Mouse (Mus musculus) liver, embryonic 12.5 days (tissue): Measurements from ENCODE around the gene Fhl3. TPM values are rescaled to one million over a fixed set of nuclear protein-coding genes. Genes with fewer than 3 reads are reported as not detected.

ENCODE experiments used
- ATAC-seq: fragments of 200-750 bp; cut with Nextera tagmentation; 2 replicates; pipeline ENCODE4 v1.8.0; 2017; ENCODE audit warnings: moderate number of reproducible peaks, mild to moderate bottlenecking, moderate library complexity
- H3K27ac ChIP-seq: fragments of 300-500 bp; sonication (generic); 2 replicates; pipeline ENCODE4 v1.5.1; 2016; ENCODE audit warnings: mild to moderate bottlenecking
- H3K27me3 ChIP-seq: fragments of 300-500 bp; sonication (generic); replicated peaks from 2 replicates; pipeline ENCODE4 v1.6.1; 2016; ENCODE audit warnings: mild to moderate bottlenecking, moderate library complexity
- H3K36me3 ChIP-seq: fragments of 300-500 bp; sonication (generic); 2 replicates; pipeline ENCODE4 v1.6.1; 2016; ENCODE audit warnings: mild to moderate bottlenecking, moderate library complexity
- H3K4me1 ChIP-seq: fragments of 300-500 bp; sonication (generic); 2 replicates; pipeline ENCODE4 v1.6.1; 2016
- H3K4me2 ChIP-seq: fragments of 300-500 bp; sonication (generic); 2 replicates; pipeline ENCODE4 v1.6.1; 2016; ENCODE audit warnings: mild to moderate bottlenecking, moderate library complexity
- H3K4me3 ChIP-seq: fragments of 300-500 bp; sonication (generic); 2 replicates; pipeline ENCODE4 v1.5.1; 2016; ENCODE audit warnings: mild to moderate bottlenecking, moderate library complexity
- H3K9ac ChIP-seq: fragments of 300-500 bp; sonication (generic); 2 replicates; pipeline ENCODE4 v1.6.1; 2016; ENCODE audit warnings: mild to moderate bottlenecking, moderate library complexity
- H3K9me3 ChIP-seq: fragments of 300-500 bp; sonication (generic); replicated peaks from 2 replicates; pipeline ENCODE4 v1.6.1; 2016; ENCODE audit warnings: mild to moderate bottlenecking, moderate library complexity
- WGBS: fragments of 180-500 bp; shearing (Covaris S2); methylation state at CpG from one replicate; pipeline ENCODE4 v1.1.7; 2016; ENCODE audit not compliant: insufficient replicate concordance; 5-methylcytosine and 5-hydroxymethylcytosine counted together
- polyA plus RNA-seq: library from polyadenylated mRNA; unstranded; fragments of >200 nt; fragmentation: Nextera tagmentation; extraction: Ambion mirVana; gene quantifications from 2 replicates; pipeline ENCODE4 v1.2.1, GENCODE M21; 2016

The Fhl3 gene
- polyA plus RNA-seq, 1 experiment from 2014 or later: 3.5 TPM

DNA sequence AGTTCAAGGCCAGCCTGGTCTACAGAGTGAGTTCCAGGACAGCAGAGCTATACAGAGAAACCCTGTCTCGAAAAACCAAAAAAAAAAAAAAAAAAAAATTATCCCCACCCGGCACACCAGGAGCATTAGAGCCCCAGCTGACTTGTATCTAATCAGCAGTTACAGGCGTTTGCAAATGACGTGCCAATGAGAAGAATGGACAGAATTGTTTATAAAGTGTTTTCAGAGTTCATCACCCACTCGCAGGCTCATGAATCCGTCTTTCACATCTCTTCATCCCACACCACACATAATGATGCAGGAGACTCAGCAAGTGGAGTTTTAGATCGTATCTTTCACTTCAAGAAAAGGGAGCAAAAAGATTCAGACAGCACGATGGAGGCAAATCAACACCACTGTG, 15.0 kb upstream of the Fhl3 start:
- ATAC-seq: no peak
- no peaks in the 10 kb centered on the region for H3K27me3 ChIP-seq
- peaks cover 83% of the 10 kb centered on the region for H3K36me3 ChIP-seq
- WGBS: 61% methylated on average over 8 of the region's 8 CpGs
- H3K9ac ChIP-seq: no peak overlapping the region
- no peak overlapping the region for H3K4me3 ChIP-seq
- 0 out of 2 replicates have a peak overlapping the region, but pooled peaks have one; percentile 1 for H3K27ac ChIP-seq
- no peaks in the 10 kb centered on the region for H3K9me3 ChIP-seq
- H3K4me2 ChIP-seq: no peak overlapping the region
- peaks cover 17% of the 10 kb centered on the region for H3K4me1 ChIP-seq

GRCm38 (mm10) chr4:124685897-124686402, 14.6 kb upstream of the Fhl3 start:
- no peaks in the 10 kb centered on the region for H3K27me3 ChIP-seq
- no peak overlapping the region for H3K9ac ChIP-seq
- no peaks in the 10 kb centered on the region for H3K9me3 ChIP-seq
- H3K4me2 ChIP-seq: no peak overlapping the region
- 0 out of 2 replicates have a peak overlapping the region, but pooled peaks have one; percentile 1 for H3K27ac ChIP-seq
- no peak for ATAC-seq
- peaks cover 22% of the 10 kb centered on the region for H3K4me1 ChIP-seq
- WGBS: 74% methylated on average over 8 of the region's 8 CpGs
- H3K36me3 ChIP-seq: peaks cover 82% of the 10 kb centered on the region
- no peak overlapping the region for H3K4me3 ChIP-seq

- peak overlapping the region; percentile 7; the same call in 1 of the 2 replicates for H3K9ac ChIP-seq
- peaks cover 55% of the 10 kb centered on the region for H3K4me1 ChIP-seq
- no peak for ATAC-seq
- 58% methylated on average over 8 of the region's 8 CpGs for WGBS
- H3K4me2 ChIP-seq: peak overlapping the region; percentile 87
- H3K4me3 ChIP-seq: no peak overlapping the region; the same call in 1 of the 2 replicates
- H3K9me3 ChIP-seq: no peaks in the 10 kb centered on the region
- peak overlapping the region; percentile 34 for H3K27ac ChIP-seq
- no peaks in the 10 kb centered on the region for H3K27me3 ChIP-seq
- H3K36me3 ChIP-seq: peaks cover 30% of the 10 kb centered on the region
Observed at GRCm38 (mm10) chr4:124691455-124691854, 9.0 kb upstream of the Fhl3 start.

DNA sequence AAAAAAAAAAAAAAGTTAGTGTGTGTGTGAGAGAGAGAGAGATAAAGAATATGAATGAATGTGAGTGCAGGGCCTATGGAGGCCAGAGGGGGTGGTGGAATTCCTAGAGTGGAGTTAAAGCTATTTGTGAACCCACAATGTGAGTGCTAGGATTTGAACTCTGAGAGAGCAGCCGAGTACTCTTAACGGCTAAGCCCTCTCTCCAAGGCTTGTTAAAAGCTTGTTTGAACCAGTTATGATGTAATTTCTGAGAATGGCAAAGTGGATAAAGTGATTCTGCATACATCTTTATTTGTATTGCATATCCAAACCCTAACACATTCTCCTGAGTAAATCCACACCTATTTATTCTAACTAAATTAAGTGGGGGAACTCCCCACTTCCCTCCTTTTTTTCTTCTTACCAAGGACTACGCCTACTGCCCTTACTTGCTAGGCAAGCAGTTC, 8.1 kb upstream of the Fhl3 start:
- peak overlapping the region; percentile 96 for H3K4me3 ChIP-seq
- peaks cover 27% of the 10 kb centered on the region for H3K36me3 ChIP-seq
- WGBS: 30% methylated on average over 3 of the region's 3 CpGs
- no peaks in the 10 kb centered on the region for H3K27me3 ChIP-seq
- ATAC-seq: no peak
- no peaks in the 10 kb centered on the region for H3K9me3 ChIP-seq
- peak overlapping the region; percentile 89 for H3K9ac ChIP-seq
- peak overlapping the region; percentile 87 for H3K4me2 ChIP-seq
- H3K4me1 ChIP-seq: peaks cover 54% of the 10 kb centered on the region
- peak overlapping the region; percentile 69 for H3K27ac ChIP-seq

GRCm38 (mm10) chr4:124693135-124693894, 7.2 kb upstream of the Fhl3 start, which contains the start of gene Utp11:
Utp11 (minus strand) TSS chr4:124693600.
- WGBS: 1% methylated on average over 43 of the region's 43 CpGs
- H3K9ac ChIP-seq: peak within 1 kb of the TSS; percentile 89
- peak within 1 kb of the TSS; percentile 69 for H3K27ac ChIP-seq
- peak within 1 kb of the TSS; percentile 87 for H3K4me2 ChIP-seq
- no peaks in the 10 kb centered on the region for H3K9me3 ChIP-seq
- peaks cover 54% of the 10 kb centered on the region for H3K4me1 ChIP-seq
- H3K27me3 ChIP-seq: no peaks in the 10 kb centered on the region
- peak within 1 kb of the TSS; percentile 96 for H3K4me3 ChIP-seq
- peak; percentile 94 for ATAC-seq
- H3K36me3 ChIP-seq: peaks cover 19% of the 10 kb centered on the region

DNA sequence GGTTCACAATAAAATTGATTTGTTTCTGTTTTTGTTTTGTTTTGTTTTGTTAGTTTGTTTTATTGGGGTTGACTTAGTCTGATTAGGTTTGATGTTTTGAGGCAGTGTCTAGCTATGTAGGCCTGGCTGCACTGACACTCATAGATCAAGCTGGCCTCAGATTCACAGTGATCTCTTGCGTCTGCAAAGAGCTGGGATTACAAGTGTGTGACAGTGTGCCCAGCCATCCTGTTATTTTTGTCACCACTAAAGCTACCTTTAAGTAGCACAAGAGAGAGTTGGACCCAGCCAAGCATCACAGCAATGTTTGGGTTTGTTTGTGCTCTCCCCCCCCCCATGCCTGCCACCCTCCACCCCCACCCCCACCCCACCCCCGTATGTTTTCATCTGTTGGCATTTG, 5.9 kb upstream of the Fhl3 start:
- H3K4me1 ChIP-seq: peaks cover 64% of the 10 kb centered on the region
- no peak overlapping the region for H3K4me2 ChIP-seq
- 71% methylated on average over 2 of the region's 2 CpGs for WGBS

DNA sequence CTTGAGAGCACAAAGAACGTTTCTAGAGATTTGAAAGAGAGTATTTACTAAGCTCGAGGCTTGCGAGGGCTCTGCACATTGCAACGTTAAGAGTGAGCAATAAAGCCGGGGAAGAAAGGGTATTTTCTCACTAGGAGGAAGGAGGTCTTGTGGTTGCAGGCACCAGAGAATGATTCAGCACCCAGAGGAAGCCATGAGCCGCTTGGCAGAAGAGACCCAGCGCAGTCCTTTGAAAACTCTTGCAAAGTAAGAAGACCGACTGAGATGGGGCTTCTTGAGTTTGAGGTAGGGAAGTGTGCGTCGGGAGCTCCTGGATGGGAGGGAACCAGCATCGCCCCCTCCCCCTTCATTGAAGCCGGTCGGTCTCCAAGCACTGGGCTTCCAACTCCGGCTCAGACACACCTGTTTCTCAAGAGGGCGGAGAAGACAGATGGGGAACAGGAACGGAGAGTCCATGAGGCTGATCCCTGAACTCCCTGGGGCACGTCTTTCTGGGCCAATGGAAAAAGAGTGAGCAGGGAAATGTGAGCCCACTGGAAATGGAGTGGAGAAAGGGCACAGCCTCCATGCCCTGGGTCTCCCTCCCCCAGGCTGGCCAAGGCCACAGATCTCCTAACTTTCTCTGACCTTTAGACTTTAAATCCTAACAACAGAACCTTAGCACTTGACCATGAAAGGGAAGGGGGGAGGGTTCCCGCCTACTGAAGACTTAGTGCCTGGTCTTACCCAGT, 4.5 kb upstream of the Fhl3 start:
- Histone ChIP-seq H3K36me3 (no peaks in the 10 kb centered on the region), H3K9me3 (no peaks in the 10 kb centered on the region), H3K27me3 (no peaks in the 10 kb centered on the region), H3K9ac (peak overlapping the region; percentile 42), H3K4me1 (peaks cover 67% of the 10 kb centered on the region), H3K4me3 (peak overlapping the region; percentile 33), H3K4me2 (peak overlapping the region; percentile 58), H3K27ac (peak overlapping the region; percentile 65; the same call in 1 of the 2 replicates)
- WGBS: 7% methylated on average over 18 of the region's 18 CpGs
- ATAC-seq: no peak

More for the DNA sequence above, 5.9 kb upstream of the Fhl3 start:
- Histone ChIP-seq H3K9me3 (no peaks in the 10 kb centered on the region), H3K36me3 (peaks cover 7% of the 10 kb centered on the region; the same call in 1 of the 2 replicates), H3K27ac (no peak overlapping the region), H3K4me3 (no peak overlapping the region), H3K9ac (no peak overlapping the region), H3K27me3 (no peaks in the 10 kb centered on the region)
- ATAC-seq: no peak

DNA sequence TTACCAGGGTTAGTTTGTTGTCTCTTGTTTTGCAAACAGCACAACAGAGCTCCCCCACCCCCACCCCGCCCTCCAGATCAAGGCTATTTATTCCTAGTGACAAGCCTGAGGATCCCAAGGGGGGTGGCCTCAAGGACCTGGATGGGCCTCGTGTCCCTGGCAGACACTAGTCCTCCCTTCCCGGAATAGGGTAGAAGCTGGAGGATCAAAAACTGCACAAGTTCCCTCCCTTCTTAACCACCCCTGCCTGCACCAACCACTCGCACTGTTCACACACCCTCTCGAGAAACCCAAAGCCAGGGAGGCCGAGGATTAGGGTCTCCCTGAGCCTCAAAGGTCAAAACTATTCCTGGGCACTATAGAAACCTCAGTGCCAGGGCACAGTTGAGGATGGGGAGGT, 710 bp upstream of the Fhl3 start:
- Histone ChIP-seq H3K9me3 (no peaks in the 10 kb centered on the region), H3K27me3 (peaks cover 6% of the 10 kb centered on the region), H3K4me2 (peak overlapping the region; percentile 100), H3K36me3 (no peaks in the 10 kb centered on the region), H3K4me1 (peaks cover 77% of the 10 kb centered on the region), H3K9ac (no peak overlapping the region; the same call in 1 of the 2 replicates), H3K27ac (peak overlapping the region; percentile 82), H3K4me3 (peak overlapping the region; percentile 81)
- no peak for ATAC-seq
- 31% methylated on average over 6 of the region's 6 CpGs for WGBS

- peaks cover 6% of the 10 kb centered on the region for H3K27me3 ChIP-seq
- peak overlapping the region; percentile 81 for H3K4me3 ChIP-seq
- peak overlapping the region; percentile 82 for H3K27ac ChIP-seq
- no peaks in the 10 kb centered on the region for H3K9me3 ChIP-seq
- WGBS: 5% methylated on average over 22 of the region's 22 CpGs
- peak; percentile 0; the same call in 1 of the 2 replicates for ATAC-seq
- peaks cover 9% of the 10 kb centered on the region for H3K36me3 ChIP-seq
- H3K4me1 ChIP-seq: peaks cover 78% of the 10 kb centered on the region
- peak overlapping the region; percentile 100 for H3K4me2 ChIP-seq
- peak overlapping the region; percentile 91 for H3K9ac ChIP-seq
Observed at GRCm38 (mm10) chr4:124701052-124701845, 748 bp downstream of the Fhl3 start.

- WGBS: 46% methylated on average over 5 of the region's 5 CpGs
- peaks cover 76% of the 10 kb centered on the region for H3K4me1 ChIP-seq
- H3K9ac ChIP-seq: peak overlapping the region; percentile 91
Observed at GRCm38 (mm10) chr4:124701916-124702315, 1.4 kb downstream of the Fhl3 start.

DNA sequence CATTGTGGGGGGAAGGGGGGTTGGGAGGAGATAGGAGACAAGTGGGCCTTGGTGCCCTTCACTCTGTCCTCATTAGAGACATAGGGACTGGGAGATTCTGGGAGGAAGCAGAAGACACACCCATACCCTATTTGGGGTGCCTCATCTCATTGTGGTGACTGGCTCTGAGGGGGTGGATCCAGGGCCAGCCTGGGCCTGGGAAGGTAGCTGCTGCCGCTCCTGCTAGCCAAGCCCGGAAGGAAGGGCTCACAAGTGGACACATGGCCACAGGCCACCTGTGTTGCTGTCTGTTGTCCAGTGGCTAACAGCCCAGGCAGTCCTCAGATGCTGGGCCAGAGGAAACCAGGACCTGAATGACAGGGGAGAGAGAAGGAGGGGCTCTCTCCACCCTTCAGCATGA, 2.9 kb downstream of the Fhl3 start:
- H3K27me3 ChIP-seq: peaks cover 6% of the 10 kb centered on the region
- WGBS: 12% methylated on average over 2 of the region's 2 CpGs
- peaks cover 23% of the 10 kb centered on the region for H3K36me3 ChIP-seq
- no peak overlapping the region for H3K4me3 ChIP-seq
- peaks cover 85% of the 10 kb centered on the region for H3K4me1 ChIP-seq
- H3K9ac ChIP-seq: peak overlapping the region; percentile 2; the same call in 1 of the 2 replicates
- no peak for ATAC-seq
- peak overlapping the region; percentile 73 for H3K27ac ChIP-seq
- peak overlapping the region; percentile 31 for H3K4me2 ChIP-seq
- H3K9me3 ChIP-seq: no peaks in the 10 kb centered on the region

More at GRCm38 (mm10) chr4:124701916-124702315, 1.4 kb downstream of the Fhl3 start:
- Histone ChIP-seq H3K36me3 (peaks cover 12% of the 10 kb centered on the region), H3K9me3 (no peaks in the 10 kb centered on the region), H3K27ac (no peak overlapping the region; the same call in 1 of the 2 replicates), H3K4me2 (peak overlapping the region; percentile 100), H3K27me3 (peaks cover 6% of the 10 kb centered on the region), H3K4me3 (peak overlapping the region; percentile 81)
- ATAC-seq: no peak
